Mouse (Mus musculus) erythroblast, embryonic 14.5 days (primary cell): ENCODE measurements around the gene Zbtb46.
"Not testable (repeated sequence)": the region's sequence is repeated elsewhere in the genome, so short reads cannot be mapped to it uniquely, and the experiment has no call there.

Experiments
- GATA1 ChIP-seq: IDR thresholded peaks from 2 replicates; pipeline ENCODE4 v1.6.1; 2012; ENCODE audit warnings: low read length, inconsistent platforms, mixed read lengths
- TAL1 ChIP-seq: IDR thresholded peaks from 3 replicates; pipeline ENCODE4 v1.6.1; 2012; ENCODE audit warnings: low read length, inconsistent platforms, mixed read lengths

DNA sequence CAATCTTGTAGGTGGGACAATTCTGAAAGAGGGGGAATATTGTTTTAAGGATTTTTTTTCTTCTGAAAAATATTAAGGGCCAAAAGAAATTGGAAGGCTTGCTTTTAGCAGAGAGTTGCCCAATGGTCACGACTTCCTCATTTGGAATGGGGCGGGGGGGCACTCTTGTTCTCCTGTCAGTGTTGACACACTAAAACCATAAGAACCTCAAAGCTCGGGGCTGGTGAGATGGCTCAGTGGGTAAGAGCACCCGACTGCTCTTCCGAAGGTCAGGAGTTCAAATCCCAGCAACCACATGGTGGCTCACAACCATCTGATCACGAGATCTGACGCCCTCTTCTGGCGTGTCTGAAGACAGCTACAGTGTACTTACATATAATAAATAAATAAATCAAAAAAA is 36.6 kb upstream of the Zbtb46 start:
- TF ChIP-seq GATA1, TAL1: not testable (repeated sequence)
